Mouse (Mus musculus): Measurements from ENCODE around the gene Elavl1.

The Elavl1 gene

GRCm38 (mm10) chr8:4320404-4320803 lies 4.8 kb downstream of the Elavl1 start:
- DNase-seq (ENCODE audit: low spot score), result no peak

- DNase-seq (ENCODE audit: low spot score), result no peak
Observed at GRCm38 (mm10) chr8:4319573-4319872, 5.7 kb downstream of the Elavl1 start.

DNA sequence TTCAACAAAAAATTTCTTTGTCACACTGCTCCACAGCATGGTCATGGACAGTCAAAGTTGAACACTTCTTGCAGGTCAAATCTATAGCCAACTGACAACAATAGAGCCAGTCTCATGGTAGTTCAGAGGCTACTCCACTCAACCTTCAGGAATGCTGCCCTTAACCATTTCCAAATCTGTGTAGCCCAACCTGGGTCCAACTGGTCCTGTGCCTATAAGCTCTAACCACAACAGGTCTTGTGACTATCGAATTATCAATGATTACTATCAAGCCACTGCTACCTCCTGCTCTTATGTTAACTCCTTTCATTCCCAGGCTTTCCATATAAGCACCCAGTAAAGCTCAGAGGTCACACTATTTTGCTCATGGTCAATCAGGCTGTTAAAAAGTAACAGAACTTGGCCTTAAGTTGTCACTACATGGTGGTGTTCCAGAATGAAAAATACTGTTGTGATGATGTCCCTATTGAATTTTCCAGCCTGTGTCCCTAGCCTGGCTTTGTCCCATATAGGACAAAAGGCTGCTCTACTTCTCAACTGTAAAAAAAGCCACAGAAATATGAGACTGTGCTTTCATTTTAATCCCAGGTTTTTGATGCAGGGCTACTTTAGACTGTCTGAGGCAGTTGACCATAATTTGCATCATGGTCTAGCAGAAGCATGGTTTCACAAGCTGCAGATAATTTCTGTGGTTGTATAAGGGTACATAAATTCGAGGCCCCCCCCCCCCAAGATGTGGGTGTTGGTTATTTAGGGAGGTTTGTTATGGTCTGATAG lies 6.2 kb downstream of the Elavl1 start:
- no peak for DNase-seq (ENCODE audit: low spot score)

DNA sequence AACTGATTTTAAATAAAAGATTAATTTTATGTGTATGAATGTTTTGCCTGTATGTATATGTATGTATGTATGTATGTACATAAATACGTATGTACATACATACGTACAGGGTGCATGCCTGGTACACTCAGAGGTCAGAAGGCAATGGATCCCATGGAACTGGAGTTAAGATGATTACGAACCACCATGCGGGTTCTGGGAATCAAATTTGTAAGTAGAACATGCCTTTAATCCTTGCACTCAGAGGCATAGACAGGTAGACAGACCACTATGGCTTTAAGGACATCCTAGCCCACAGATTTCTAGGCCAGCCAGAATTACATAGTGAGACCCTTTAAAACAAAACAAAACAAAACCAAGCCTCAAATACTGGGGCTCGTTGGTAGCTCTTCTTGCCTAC lies 7.1 kb downstream of the Elavl1 start:
- no peak for DNase-seq (ENCODE audit: low spot score)

- DNase-seq (ENCODE audit: low spot score), result no peak
Observed at GRCm38 (mm10) chr8:4314852-4315251, 10.4 kb downstream of the Elavl1 start.

DNA sequence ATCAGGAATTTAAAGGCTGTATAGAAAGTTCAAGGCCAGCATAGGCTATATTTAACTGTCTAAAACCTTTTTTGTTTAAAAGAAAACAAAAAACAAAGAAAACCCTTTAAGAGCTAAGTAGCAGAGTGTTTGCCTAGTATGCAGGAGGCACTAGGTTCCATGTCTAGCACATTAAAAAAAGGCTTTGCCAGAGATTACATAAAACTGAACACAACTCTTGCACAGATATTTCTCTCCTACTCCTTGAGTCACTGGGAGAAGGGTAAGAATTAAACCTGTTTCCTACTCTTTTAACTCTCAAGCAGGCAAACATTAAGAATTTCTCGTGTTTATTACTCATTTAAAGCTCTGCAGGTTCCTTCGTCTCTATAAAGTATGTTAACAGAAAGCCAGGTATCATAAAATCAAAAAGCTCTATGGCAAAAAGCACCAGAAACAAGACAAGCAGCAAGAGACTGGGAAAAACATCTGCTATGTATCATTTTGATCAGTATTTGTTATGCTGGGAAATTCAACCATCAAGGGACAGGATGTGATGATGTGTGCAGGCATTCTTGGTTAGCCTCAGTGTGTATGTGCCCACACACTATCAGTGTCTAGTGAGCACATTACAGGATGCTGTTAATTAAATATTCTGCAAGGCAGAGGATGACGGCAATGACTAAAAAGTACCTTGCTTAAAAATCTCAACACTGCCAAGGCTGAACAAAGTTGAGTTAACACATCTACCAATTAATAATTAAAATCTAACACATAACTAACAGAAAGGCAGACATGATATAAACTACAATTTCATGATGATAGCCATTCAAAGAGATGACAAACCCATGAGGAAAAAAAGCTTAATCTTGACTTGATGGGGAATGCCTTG lies 11.7 kb downstream of the Elavl1 start:
- DNase-seq (ENCODE audit: low spot score), result no peak

DNA sequence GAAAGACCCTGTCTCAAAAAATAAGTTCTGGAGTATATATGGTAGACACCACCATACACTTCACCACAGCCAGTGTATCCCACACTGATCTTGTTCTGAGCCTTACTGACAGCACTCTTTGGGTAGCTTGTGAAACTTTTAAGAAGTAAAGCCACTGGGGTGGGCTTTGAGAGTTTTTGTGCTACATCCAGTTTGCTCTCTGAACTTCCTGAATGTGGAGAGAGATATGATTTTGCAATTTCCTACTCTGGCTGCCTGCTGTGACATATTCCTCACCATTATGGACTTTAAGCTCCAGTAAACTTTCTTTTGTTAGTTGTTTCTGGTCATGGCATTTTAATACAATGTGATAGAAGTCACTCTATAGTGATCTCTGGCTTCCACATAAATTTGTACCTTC lies 13.1 kb downstream of the Elavl1 start:
- DNase-seq (ENCODE audit: low spot score), result no peak

DNA sequence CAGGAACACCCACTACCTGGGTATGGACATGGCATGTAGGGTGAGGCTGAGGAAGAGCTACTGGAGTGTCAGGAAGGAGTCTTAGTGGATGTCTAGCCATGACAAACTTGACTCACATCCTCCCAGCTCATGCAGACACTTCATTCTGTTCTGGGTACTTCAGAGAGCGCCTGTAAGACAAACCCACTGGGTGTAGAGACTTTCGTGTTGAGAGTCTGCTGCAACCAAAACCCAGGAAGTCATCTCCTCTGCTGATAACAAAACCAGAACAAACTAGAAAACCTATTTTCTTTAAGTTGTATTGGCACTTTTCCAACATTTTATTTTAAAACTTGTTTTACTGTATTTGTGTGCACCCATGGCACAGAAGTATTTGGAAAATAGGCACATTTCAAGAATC lies 19.4 kb downstream of the Elavl1 start:
- no peak for DNase-seq (ENCODE audit: low spot score)

- no peak for DNase-seq (ENCODE audit: low spot score)
Observed at GRCm38 (mm10) chr8:4304124-4304547, 21.1 kb downstream of the Elavl1 start.

DNA sequence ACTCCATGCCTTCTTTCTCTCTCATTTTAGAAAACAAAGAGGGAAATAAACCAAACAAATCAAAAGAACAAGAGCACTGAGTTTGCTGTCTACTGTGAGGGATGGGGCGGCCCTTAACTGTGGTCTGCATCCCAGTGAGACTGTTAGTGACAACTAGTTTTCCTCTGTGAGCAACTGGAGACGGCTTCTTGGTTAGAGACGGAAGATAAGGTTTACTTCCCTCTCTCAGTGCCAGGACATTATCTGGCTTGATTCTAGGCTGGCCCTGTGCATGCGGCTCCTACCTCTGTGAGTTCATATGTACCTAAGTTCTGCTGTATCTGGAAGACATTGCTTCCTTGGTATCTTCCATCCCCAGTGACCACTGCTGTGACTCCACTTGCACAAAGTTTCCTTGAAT lies 27.4 kb downstream of the Elavl1 start:
- DNase-seq (ENCODE audit: low spot score), result no peak

DNA sequence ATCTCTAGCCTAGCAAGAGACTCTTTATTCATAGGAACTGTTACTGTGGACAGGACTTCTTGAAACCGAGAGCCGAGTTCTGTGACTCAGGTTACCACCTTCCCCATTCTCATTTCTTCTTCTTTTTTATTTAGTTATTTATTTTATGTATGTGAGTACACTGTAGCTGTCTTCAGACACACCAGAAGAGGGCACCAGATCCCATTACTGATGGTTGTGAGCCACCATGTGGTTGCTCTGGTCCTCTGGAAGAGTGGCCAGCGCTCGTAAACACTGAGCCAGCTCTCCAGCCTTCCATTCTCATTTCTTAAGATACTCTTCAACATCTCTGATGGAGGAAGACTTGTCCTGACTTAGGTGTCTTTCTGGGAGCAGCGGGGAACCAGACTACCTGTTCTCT lies 32.5 kb downstream of the Elavl1 start:
- DNase-seq (ENCODE audit: low spot score), result no peak

DNA sequence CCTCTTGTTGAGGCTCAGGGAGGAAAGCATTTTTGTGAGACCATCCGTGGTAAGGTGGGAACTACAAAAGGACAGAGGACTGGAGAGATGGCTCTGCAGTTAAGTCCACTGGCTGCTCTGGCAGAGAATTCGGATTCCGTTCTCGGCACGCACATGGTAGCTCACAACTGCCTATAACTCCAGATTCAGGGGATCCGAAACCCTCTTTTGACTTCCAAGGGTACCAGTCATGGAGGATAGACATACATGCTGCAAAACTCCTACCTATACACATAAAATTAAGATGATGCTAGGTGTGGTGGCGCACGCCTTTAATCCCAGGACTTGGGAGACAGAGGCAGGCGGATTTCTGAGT lies 49.1 kb downstream of the Elavl1 start:
- no peak for DNase-seq (ENCODE audit: low spot score)

- DNase-seq (ENCODE audit: low spot score), result peak; percentile 95
Observed at GRCm38 (mm10) chr8:4275275-4276110, 49.7 kb downstream of the Elavl1 start, which contains the start of gene Timm44. Gene Timm44, minus strand, starts transcription at chr8:4275913.

DNA sequence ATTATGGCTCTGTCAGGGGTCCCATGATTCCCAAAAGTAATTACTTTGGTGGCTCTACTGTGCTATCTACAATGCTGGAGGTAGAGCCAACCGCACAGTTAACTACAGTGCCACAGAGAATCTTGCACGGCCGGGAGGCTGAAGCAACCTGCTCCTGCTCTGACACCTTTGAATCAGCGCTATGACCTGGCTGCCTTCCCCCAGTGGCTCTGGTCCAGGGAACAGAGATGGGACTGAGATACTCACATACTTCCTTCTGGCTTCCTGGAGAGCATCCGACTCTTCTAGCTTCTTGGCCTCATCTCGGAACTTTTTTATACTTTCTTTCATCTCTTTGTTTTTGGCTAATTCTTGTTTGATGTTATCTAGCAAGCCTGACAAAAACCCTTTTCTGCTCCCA lies 55.6 kb downstream of the Elavl1 start:
- no peak for DNase-seq (ENCODE audit: low spot score)

DNA sequence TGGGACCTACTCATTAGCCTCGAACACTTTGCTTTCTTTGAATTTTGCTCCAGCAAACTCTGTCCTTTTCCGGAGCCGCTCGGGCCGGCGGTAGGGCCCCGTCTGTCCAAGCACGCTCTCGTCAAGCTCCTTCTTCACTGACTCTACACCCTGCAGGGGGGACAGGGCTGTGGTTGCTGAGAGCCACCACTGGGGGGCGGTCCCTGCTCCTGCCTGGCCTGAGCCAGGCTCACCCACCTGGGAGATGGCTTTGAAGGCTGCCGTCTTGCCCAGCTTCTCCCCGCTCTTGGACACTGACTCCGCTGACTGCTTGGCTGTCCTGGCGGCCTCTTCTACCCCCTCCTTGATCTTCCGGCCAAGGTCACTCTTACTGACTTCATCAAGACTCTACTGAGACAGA lies 57.6 kb downstream of the Elavl1 start:
- DNase-seq (ENCODE audit: low spot score), result no peak

GRCm38 (mm10) chr8:4265160-4265914 lies 59.9 kb downstream of the Elavl1 start:
- DNase-seq (ENCODE audit: low spot score), result no peak

GRCm38 (mm10) chr8:4263105-4263791 lies 62.0 kb downstream of the Elavl1 start:
- no peak for DNase-seq (ENCODE audit: low spot score)

DNA sequence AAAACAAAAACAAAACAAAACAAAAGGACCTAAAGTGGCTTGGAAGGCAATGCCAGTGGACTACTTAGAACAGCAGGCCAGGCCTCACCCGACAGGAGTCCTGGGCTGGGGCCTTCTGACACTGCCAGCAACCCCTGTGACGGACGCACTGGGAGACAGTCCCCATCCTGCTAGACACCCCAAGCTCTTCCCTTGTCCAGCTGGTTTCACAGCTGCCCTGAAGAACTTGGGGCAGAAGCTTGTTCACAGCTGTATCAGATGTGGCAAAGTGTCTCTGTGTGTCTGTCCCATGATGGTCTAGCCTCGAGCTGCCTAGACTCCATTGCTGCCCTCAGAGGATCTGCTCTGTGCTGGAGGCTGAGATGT lies 65.4 kb downstream of the Elavl1 start:
- no peak for DNase-seq (ENCODE audit: low spot score)

- peak; percentile 95 for DNase-seq (ENCODE audit: low spot score)
Observed at GRCm38 (mm10) chr8:4259125-4259804, 65.9 kb downstream of the Elavl1 start, which contains the start of gene Ctxn1. Gene Ctxn1, minus strand, starts transcription at chr8:4259274.

DNA sequence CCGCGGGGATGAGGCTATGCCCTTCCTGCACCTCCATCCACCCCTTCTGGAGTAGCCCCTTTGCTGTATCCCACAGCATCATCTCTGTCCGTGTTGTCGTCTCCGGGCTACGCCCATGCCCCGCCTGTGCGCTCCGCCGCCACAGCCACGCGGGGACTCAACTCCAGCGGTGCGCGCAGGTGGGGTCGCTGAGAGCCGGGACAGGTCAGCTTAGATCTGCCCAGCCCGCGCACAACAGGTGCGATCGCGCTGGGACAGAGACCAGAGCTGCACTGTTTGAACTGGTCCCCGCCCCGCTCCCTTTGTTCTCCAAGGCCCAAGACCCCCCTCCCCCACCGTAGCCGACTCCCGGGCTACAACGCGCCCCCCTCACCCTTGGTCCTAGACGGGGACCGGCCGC lies 66.5 kb downstream of the Elavl1 start:
- DNase-seq (ENCODE audit: low spot score), result no peak

DNA sequence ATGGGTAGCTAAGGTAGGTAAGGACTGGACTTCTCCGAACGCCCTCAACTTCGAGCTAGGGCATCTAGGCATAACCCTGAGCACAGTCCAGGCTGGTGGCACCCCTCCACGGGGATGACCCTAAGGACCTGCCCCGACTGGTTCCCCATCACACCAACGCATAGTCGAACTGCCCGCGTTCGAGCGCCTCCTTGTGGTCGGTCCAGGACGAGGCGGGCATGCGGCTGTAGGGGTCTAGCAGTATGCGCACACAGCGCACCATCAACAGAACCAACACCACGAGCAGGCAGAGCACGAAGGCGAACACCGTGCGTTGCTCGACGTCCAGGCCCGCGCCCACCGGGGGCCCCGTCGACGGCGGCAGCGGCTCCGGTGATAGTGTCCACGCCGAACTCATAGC lies 67.0 kb downstream of the Elavl1 start:
- peak; percentile 79 for DNase-seq (ENCODE audit: low spot score)

Measured in ovary, postnatal 14 days (tissue).